Mouse (Mus musculus) E14TG2a.4 (cell line): ENCODE results near the gene Pvalb.

ENCODE experiments used
- CTCF ChIP-seq: conservative IDR thresholded peaks from 2 replicates; pipeline ENCODE4 v1.5.1; 2014; ENCODE audit warnings: low read length
- NANOG ChIP-seq: IDR thresholded peaks from 2 replicates; pipeline ENCODE4 v1.6.1; 2014; ENCODE audit warnings: borderline replicate concordance, low read length, mixed read lengths

GRCm38 (mm10) chr15:78210203-78210602 lies 4.0 kb upstream of the Pvalb start:
- TF ChIP-seq CTCF (no peak), NANOG (no peak)
